Mouse (Mus musculus) heart, embryonic 10.5 days (tissue): ENCODE measurements around the gene Krt90. TPM values are rescaled to one million over a fixed set of nuclear protein-coding genes. Genes with fewer than 3 reads are reported as not detected.

Experiments
- DNase-seq: peaks from one replicate; pipeline ENCODE4 v3.0.0-alpha.2; 2017; ENCODE audit warnings: low spot score
- H3K27ac ChIP-seq: fragments of 300-500 bp; sonication (generic); 2 replicates; pipeline ENCODE4 v1.5.1; 2016; ENCODE audit warnings: mild to moderate bottlenecking
- H3K27me3 ChIP-seq: fragments of 300-500 bp; sonication (generic); 2 replicates; pipeline ENCODE4 v1.6.1; 2016; ENCODE audit warnings: mild to moderate bottlenecking; ENCODE audit not compliant: poor library complexity, insufficient read depth, severe bottlenecking
- H3K36me3 ChIP-seq: fragments of 300-500 bp; sonication (generic); 2 replicates; pipeline ENCODE4 v1.6.1; 2016; ENCODE audit warnings: mild to moderate bottlenecking, moderate library complexity
- H3K4me1 ChIP-seq: fragments of 300-500 bp; sonication (generic); 2 replicates; pipeline ENCODE4 v1.6.1; 2016; ENCODE audit warnings: mild to moderate bottlenecking
- H3K4me3 ChIP-seq: fragments of 300-500 bp; sonication (generic); 2 replicates; pipeline ENCODE4 v1.5.1; 2016; ENCODE audit warnings: mild to moderate bottlenecking, moderate library complexity
- H3K9me3 ChIP-seq: fragments of 300-500 bp; sonication (generic); 2 replicates; pipeline ENCODE4 v1.6.1; 2016; ENCODE audit warnings: mild to moderate bottlenecking, moderate library complexity
- WGBS: fragments of 180-500 bp; shearing (Covaris S2); methylation state at CpG from one replicate; pipeline ENCODE4 v1.1.7; 2016; 5-methylcytosine and 5-hydroxymethylcytosine counted together
- polyA plus RNA-seq: library from polyadenylated mRNA; unstranded; fragments of >200 nt; fragmentation: Nextera tagmentation; extraction: Ambion mirVana; gene quantifications from 2 replicates; pipeline ENCODE4 v1.2.1, GENCODE M21; 2016

Krt90 gene
- 0.26 and 0.29 TPM in 2 replicates for polyA plus RNA-seq

DNA sequence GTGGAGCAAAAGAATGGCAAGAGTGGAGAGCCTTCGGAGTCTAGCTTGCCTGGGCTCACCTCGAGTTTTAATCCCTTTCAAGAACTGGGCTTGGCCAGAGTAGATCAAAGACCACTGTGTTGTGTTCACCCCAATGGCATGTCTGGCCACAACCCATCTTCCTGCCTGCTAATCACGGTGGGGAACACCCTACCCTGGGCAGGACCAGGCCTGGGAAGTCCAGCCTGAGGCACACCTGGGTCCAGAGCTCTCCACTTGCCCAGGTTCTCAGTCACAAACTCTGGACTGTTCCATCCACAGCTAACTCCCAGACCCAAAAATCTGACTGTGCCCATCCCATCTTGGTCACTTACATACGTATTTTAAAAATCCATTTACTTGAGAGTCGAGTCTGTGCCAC is at the start of gene Krt90:
TSS of gene Krt90 (minus strand) at position 101 of the 400 bp plus-strand sequence.
- no peaks in the 10 kb centered on the region for H3K9me3 ChIP-seq
- DNase-seq: no peak
- H3K4me1 ChIP-seq: peaks cover 9% of the 10 kb centered on the region
- H3K36me3 ChIP-seq: no peaks in the 10 kb centered on the region
- no peak within 1 kb of the TSS for H3K4me3 ChIP-seq
- H3K27me3 ChIP-seq: peaks cover 38% of the 10 kb centered on the region
- no peak within 1 kb of the TSS for H3K27ac ChIP-seq
- WGBS: 57% methylated on average over 5 of the region's 5 CpGs

DNA sequence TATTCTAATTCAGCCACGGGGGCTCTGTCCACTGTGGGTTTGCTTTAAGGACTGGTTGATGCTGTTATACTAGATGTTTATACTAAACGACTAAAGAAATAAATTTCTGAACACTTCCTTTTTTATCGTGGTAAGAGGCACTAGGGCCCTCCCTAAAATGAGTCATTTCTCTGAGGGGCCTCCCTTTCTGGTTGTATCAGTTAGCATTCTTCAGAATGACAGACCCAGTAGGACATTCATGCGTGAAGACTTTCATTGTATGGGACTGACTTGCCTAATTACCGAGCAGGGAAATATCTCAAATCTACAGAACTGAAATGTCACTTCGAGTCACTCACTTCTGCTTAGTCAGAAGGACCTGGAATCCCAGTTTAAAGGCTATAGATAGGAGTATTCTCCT is 36.4 kb upstream of the Krt90 start:
- 71% methylated on average over 6 of the region's 6 CpGs for WGBS
- Histone ChIP-seq H3K36me3 (no peaks in the 10 kb centered on the region), H3K4me3 (no peak overlapping the region), H3K9me3 (no peaks in the 10 kb centered on the region), H3K27ac (no peak overlapping the region), H3K27me3 (no peaks in the 10 kb centered on the region), H3K4me1 (peaks cover 4% of the 10 kb centered on the region; the same call in 1 of the 2 replicates)
- no peak for DNase-seq

DNA sequence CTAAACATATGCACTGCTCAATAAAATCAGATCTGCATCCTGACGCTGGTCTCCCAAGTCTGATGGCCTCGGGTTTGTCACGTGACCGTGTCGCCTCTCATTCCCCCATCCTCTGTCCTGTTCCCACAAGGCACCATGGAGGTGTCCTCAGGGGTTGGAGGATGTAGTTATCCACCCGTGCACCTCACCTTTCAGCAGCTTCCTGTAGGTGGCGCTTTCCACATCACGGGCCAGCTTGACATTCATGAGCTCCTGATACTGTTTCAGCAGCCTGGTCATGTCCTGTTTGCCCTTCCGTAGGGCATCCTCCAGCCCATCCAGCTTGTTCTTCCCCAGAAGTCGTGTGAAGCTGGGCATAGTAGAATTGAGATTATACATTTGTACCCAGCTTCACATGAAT is 25.5 kb upstream of the Krt90 start:
- no peak for DNase-seq
- Histone ChIP-seq H3K27me3 (peaks cover 18% of the 10 kb centered on the region; the same call in 1 of the 2 replicates), H3K4me1 (peaks cover 6% of the 10 kb centered on the region; the same call in 1 of the 2 replicates), H3K4me3 (no peak overlapping the region), H3K9me3 (no peaks in the 10 kb centered on the region), H3K36me3 (no peaks in the 10 kb centered on the region), H3K27ac (no peak overlapping the region)
- WGBS: 77% methylated on average over 10 of the region's 10 CpGs

DNA sequence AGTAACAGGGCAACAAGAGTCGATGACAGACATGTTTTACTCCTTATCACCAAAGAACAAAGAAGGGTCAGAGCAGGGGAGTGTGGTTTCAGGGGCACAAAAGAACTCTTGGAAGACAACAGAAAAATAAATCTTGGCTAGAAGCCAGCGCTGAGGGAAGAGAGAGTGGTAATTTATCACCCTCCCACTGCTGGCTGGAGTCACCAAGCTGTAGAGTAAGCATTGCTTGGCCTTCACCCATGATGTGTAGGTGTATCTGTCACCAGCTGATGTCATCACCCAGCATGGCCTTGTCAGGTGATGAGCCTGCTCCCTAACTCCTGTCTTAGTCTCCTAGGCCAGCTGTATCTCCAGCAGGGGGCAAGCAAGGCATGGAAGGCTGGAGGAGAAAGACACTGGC is 21.7 kb upstream of the Krt90 start:
- Histone ChIP-seq H3K27me3 (peaks cover 22% of the 10 kb centered on the region; the same call in 1 of the 2 replicates), H3K4me1 (peaks cover 6% of the 10 kb centered on the region; the same call in 1 of the 2 replicates), H3K27ac (no peak overlapping the region), H3K9me3 (no peaks in the 10 kb centered on the region), H3K4me3 (no peak overlapping the region), H3K36me3 (no peaks in the 10 kb centered on the region)
- DNase-seq: no peak
- 40% methylated on average over 2 of the region's 2 CpGs for WGBS

DNA sequence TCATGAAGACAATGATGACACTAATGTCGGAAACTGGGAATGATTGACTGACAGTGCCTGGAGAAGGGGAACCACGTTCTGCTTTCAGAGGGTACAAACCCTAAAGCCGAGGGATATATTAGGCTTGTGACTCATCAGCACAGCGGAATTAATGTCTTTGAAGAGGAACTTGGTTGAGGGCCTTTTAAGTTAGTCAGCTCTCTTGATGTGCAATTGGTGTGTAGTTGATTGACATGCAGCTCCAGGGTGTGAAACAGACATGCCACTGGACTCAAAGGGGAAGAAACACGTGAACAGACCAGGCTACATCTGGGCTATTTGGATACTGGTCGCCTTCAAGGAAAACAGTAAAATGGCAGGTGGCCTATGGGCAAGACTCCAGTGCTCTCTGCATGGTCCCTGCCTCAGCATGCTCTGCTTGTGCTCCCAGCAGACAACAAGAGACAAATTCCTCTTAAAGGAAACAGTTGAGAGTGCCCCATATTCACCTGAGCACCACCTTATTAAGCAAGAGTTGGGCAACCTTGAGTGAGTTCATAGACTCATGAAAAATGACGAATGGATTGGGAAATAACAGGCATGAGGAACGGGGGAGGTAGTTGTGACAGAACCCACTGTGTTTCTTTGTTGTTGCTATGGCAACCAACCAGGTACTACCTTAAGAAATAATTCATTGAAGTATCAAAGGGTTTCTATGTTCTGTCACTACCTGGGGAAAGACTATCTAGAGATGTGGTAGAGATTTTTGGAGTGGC is 20.6 kb upstream of the Krt90 start:
- H3K4me3 ChIP-seq: no peak overlapping the region
- no peaks in the 10 kb centered on the region for H3K36me3 ChIP-seq
- no peak for DNase-seq
- peaks cover 6% of the 10 kb centered on the region; the same call in 1 of the 2 replicates for H3K4me1 ChIP-seq
- peaks cover 22% of the 10 kb centered on the region; the same call in 1 of the 2 replicates for H3K27me3 ChIP-seq
- H3K9me3 ChIP-seq: no peaks in the 10 kb centered on the region
- H3K27ac ChIP-seq: no peak overlapping the region
- WGBS: 74% methylated on average over 8 of the region's 8 CpGs

DNA sequence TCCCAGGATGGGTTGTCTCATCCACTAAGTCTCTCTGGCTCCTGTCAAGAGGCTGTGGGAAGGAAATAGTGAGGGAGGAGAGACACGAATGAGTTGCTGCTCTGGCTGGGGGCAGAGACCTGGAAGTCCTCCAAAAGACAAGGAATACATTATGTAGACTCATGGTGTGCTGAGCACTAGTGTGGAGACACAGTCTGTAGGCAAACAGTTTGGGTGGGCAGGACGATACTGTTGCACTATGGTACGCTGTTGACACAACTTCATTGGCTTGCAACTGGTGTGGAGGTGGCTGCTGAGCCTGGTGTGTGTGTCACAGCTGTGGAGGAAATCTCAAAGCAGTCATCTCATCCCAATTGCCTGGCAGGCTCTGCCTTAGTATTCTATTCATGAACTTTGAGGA is 19.0 kb upstream of the Krt90 start:
- no peaks in the 10 kb centered on the region for H3K9me3 ChIP-seq
- peaks cover 6% of the 10 kb centered on the region; the same call in 1 of the 2 replicates for H3K4me1 ChIP-seq
- H3K4me3 ChIP-seq: no peak overlapping the region
- H3K27ac ChIP-seq: no peak overlapping the region
- peaks cover 7% of the 10 kb centered on the region; the same call in 1 of the 2 replicates for H3K27me3 ChIP-seq
- DNase-seq: peak; percentile 58
- 78% methylated on average over 3 of the region's 3 CpGs for WGBS
- H3K36me3 ChIP-seq: no peaks in the 10 kb centered on the region

DNA sequence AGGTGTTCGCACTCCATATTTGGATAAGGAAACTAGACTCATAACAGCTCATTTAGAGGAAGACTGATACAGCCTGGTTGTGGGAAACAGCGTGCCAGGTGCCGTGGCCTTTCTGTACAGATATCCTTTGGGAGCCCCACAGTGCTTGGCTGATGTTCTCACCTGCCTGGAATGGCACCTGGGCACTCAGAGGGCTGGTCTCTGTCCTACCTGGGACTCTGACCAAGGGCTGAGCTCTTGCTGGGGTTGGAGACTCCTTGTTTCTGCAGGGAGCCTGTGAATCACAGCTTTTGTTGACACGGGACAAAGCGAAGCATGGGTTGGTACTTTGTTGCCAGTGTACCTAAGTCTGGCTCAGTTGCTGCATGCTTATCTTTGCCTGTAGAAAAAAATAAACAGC is 12.8 kb upstream of the Krt90 start:
- DNase-seq: peak; percentile 70
- no peaks in the 10 kb centered on the region for H3K9me3 ChIP-seq
- H3K27me3 ChIP-seq: peaks cover 21% of the 10 kb centered on the region
- H3K4me1 ChIP-seq: peaks cover 6% of the 10 kb centered on the region; the same call in 1 of the 2 replicates
- H3K4me3 ChIP-seq: no peak overlapping the region
- H3K36me3 ChIP-seq: no peaks in the 10 kb centered on the region
- WGBS: 64% methylated on average over 5 of the region's 5 CpGs
- no peak overlapping the region for H3K27ac ChIP-seq

DNA sequence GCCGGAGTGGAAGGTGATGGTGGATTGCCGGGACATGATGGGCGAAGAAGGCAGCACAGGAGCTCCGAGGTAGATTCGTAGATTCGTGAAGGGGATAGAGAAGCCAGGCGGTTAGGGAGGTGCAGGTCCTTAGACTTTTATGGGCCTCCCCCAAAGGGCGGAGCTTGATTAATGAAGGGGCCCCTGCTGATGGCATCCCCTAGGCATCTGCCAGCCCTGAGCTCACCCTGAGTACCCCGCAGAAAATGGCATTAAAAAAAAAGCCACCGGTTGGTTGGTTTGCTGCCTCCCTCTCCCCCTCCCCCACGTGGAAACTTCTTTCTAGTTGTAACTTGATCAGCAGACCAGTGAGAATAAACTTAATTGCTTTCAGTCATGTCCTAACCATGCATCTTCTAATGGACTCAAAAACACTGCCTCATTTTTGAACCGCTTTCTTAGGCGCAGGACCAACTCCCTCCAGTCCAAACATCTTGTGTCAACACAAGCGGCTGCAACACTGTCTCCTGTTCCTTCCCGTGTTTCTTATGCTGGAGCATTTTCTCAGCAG is 11.1 kb upstream of the Krt90 start, which contains the start of gene Krt75:
TSS of gene Krt75 (minus strand) at position 109 of the 550 bp plus-strand sequence.
- no peaks in the 10 kb centered on the region for H3K36me3 ChIP-seq
- H3K27ac ChIP-seq: no peak within 1 kb of the TSS
- peaks cover 34% of the 10 kb centered on the region for H3K27me3 ChIP-seq
- peaks cover 7% of the 10 kb centered on the region; the same call in 1 of the 2 replicates for H3K4me1 ChIP-seq
- DNase-seq: peak; percentile 66
- 68% methylated on average over 15 of the region's 15 CpGs for WGBS
- no peaks in the 10 kb centered on the region for H3K9me3 ChIP-seq
- no peak within 1 kb of the TSS for H3K4me3 ChIP-seq

DNA sequence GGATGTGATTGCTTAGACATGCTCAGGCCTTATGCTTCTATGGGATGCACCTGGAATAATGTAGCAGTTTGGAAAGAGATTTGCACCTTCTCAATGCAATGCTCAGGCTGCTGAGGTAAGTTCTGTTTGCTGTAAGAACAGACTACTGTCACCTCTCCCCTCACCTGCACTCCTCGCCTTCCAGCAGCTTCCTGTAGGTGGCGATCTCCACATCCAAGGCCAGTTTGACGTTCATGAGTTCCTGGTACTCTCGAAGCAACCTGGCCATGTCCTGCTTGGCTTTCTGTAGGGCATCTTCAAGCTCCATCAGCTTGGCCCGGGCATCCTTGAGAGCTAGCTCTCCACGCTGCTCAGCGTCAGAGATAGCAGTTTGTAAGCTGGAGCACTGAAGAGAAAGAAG is 5.0 kb upstream of the Krt90 start:
- Histone ChIP-seq H3K36me3 (no peaks in the 10 kb centered on the region), H3K27ac (no peak overlapping the region), H3K4me3 (no peak overlapping the region), H3K4me1 (0 out of 2 replicates have a peak, but pooled peaks cover 3% of the 10 kb centered on the region), H3K27me3 (peaks cover 56% of the 10 kb centered on the region), H3K9me3 (no peaks in the 10 kb centered on the region)
- WGBS: 32% methylated on average over 7 of the region's 7 CpGs
- DNase-seq: no peak

DNA sequence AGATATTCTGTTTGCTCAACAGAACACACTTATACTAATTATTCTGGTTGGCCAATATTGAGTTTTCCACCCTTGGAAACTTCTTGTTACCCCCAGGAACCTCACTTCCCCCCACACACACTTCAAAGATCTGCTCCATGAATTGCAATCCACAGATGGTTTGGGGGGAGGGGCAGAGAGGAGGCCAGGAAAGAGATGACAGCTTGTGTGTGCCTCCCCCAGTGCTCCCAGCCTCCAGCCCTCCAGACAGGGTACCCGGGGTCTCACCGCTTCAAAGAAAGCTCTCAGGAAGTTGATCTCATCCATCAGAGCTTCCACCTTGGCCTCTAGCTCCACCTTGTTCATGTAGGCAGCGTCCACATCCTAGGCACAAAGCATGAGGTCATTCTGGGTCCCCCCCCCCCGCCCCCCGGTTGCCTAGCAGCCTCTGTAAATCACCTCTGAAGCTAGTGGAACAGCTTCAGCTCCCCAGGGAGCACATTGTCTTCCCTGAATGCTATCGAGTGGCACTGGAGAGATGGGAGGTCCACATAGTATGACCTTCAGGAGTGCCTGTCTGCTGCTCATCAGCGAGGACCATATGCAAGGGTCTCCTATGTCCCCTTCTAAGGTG is 4.6 kb downstream of the Krt90 start:
- H3K4me1 ChIP-seq: peaks cover 13% of the 10 kb centered on the region
- peaks cover 47% of the 10 kb centered on the region for H3K27me3 ChIP-seq
- H3K27ac ChIP-seq: no peak overlapping the region
- H3K9me3 ChIP-seq: no peaks in the 10 kb centered on the region
- 13% methylated on average over 7 of the region's 7 CpGs for WGBS
- H3K36me3 ChIP-seq: no peaks in the 10 kb centered on the region
- no peak for DNase-seq
- H3K4me3 ChIP-seq: no peak overlapping the region

DNA sequence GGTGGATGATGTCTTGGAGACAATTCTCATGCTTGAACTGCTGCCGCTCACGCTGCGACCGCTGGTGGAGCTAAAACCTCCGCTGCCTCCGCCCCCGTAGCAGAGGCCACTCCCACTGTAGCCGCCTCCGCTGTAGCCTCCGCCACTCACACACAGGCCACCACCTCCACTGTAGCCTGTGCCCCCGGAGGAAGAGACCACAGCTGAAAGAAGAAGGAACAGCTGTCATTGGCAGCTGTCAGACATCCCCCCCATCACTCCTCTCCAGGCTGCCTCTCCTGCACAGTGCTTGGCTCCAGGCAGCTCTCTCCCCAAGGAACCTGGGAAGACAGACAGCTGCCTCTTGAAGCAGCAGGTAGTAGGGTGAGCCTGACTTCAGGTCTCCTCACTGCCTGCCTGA is 9.6 kb downstream of the Krt90 start:
- Histone ChIP-seq H3K9me3 (no peaks in the 10 kb centered on the region), H3K27me3 (peaks cover 66% of the 10 kb centered on the region), H3K4me1 (peaks cover 14% of the 10 kb centered on the region), H3K36me3 (no peaks in the 10 kb centered on the region), H3K27ac (no peak overlapping the region), H3K4me3 (peak overlapping the region; percentile 36)
- 0% methylated on average over 11 of the region's 11 CpGs for WGBS
- no peak for DNase-seq

DNA sequence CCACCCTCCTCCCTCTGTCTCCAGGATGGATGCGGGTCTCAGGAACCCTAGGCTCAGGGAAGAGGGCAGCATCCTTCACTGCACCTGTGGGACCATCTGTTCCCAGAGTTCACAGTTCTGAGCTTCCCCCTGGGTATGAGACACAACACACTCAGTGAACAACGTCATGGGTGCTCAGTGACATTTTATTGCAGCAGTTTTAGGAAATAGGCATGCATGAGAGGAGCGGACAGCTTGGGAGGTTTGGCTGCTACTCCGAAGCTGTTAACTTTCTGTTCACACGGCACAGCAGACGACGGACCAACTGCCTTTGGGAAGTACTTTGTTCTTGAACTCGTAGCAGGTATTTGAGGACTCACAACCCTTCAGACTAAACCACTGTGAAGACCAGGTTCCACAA is 10.6 kb downstream of the Krt90 start:
- H3K4me3 ChIP-seq: no peak overlapping the region
- H3K9me3 ChIP-seq: no peaks in the 10 kb centered on the region
- H3K36me3 ChIP-seq: no peaks in the 10 kb centered on the region
- DNase-seq: no peak
- H3K4me1 ChIP-seq: peaks cover 10% of the 10 kb centered on the region
- peaks cover 75% of the 10 kb centered on the region for H3K27me3 ChIP-seq
- WGBS: 79% methylated on average over 8 of the region's 8 CpGs
- no peak overlapping the region for H3K27ac ChIP-seq

DNA sequence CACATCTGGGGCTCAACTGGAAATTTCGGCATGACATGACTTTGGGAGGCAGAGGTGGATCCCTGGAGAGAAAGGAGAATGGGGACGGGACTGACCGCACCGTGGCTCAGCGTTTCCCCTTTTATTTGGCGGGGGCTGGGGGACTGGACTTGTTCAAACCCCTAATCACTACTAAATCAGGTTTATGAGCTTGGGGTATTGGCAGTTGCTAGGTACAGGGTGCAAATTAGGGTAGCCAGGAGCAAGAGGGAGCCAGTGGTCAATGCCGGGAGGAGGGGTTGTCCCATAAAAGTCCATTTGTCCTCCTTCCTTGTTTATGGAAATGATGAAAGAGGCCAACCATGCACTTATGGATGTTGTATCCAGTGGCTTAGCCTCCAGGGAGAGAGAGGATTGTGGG is 12.2 kb downstream of the Krt90 start, which contains the start of gene Krt82:
TSS of gene Krt82 (minus strand) at position 101 of the 400 bp plus-strand sequence.
- Histone ChIP-seq H3K27me3 (peaks cover 78% of the 10 kb centered on the region), H3K4me1 (peaks cover 10% of the 10 kb centered on the region), H3K9me3 (no peaks in the 10 kb centered on the region), H3K36me3 (no peaks in the 10 kb centered on the region), H3K4me3 (no peak within 1 kb of the TSS), H3K27ac (no peak within 1 kb of the TSS)
- WGBS: 79% methylated on average over 7 of the region's 7 CpGs
- no peak for DNase-seq
